Mouse (Mus musculus) cerebellum, adult 2 months (tissue): ENCODE measurements at regions not wholly inside any gene's neighbourhood (a gene's known extent, or its start where the extent isn't known, plus 50 kb on each side); places are given as distances from the start of the nearest gene placed in this dataset.

Experiments
- CTCF ChIP-seq: fragments of 200-500 bp; IDR thresholded peaks from 2 replicates; pipeline ENCODE4 v1.5.1; 2011; ENCODE audit warnings: low read depth, mild to moderate bottlenecking, control low read depth, low read length, moderate library complexity, borderline replicate concordance; ENCODE audit not compliant: insufficient read depth
- POLR2A ChIP-seq: fragments of 200-500 bp; IDR thresholded peaks from 2 replicates; pipeline ENCODE4 v1.6.1; 2011; ENCODE audit warnings: low read length, control low read depth, borderline replicate concordance; ENCODE audit not compliant: insufficient read depth

- TF ChIP-seq CTCF: no peak
- no peak for TF ChIP-seq POLR2A
These were observed 88.1 kb downstream of the Pctp start for GRCm38 (mm10) chr11:89914577-89914976.
